Mouse (Mus musculus) adrenal gland (tissue): ENCODE results near the gene Chit1.

Source experiments
- intact Hi-C: fragments of 180-260 bp; cut with DNase I; formaldehyde crosslinking; loops from one replicate; pipeline ENCODE4 v1.15.1; 2025

Gene Chit1

GRCm38 (mm10) chr1:134173081-134173480, 62.0 kb downstream of the Chit1 start:
- intact Hi-C loops = no loop called here

DNA sequence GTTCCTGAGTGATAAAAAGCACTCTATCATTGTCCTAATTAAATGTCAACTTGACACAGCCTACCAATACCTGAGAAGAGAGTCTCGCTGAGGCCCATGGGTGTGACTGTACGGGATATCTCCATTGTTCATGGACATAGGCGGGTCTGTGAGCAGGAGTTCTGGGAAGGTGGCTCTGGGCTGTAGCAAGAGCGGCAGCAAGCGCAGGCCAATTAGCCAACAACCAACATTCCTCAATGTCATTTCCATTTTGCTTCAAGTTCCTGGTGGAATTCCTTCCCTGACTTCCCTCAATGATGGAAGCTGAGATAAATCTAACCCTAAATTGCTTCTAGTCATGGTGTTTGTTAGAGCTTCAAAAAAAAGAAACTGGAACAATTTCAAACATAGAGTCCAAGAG, 66.9 kb downstream of the Chit1 start:
- intact Hi-C loops = no loop called here

GRCm38 (mm10) chr1:134182025-134182424, 71.0 kb downstream of the Chit1 start, which contains the start of gene Chil1:
Chil1 (plus strand) TSS chr1:134182176.
- intact Hi-C loops = no loop called here

DNA sequence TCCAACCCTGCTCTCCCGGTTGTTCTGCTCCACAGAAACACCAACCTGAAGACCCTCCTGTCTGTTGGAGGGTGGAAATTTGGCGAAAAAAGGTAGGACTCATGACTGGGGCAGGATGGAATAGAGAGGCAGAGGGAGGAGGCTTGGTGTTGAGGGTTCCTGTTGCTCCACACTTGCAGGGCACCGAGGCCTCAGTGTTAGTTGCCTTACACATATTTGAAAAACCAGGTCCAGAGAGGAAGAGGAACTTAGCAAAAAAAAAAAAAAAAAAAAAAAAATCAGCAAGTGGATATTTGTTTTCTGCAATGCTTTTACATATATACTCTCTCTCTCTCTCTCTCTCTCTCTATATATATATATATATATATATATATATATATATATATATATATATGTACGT, 73.0 kb downstream of the Chit1 start:
- intact Hi-C loops = no loop called here

GRCm38 (mm10) chr1:134188217-134188616, 77.2 kb downstream of the Chit1 start:
- intact Hi-C loops = no loop called here

GRCm38 (mm10) chr1:134188989-134189729, 78.1 kb downstream of the Chit1 start:
- intact Hi-C loops = no loop called here

GRCm38 (mm10) chr1:134191192-134191591, 80.2 kb downstream of the Chit1 start:
- intact Hi-C loops = no loop called here

DNA sequence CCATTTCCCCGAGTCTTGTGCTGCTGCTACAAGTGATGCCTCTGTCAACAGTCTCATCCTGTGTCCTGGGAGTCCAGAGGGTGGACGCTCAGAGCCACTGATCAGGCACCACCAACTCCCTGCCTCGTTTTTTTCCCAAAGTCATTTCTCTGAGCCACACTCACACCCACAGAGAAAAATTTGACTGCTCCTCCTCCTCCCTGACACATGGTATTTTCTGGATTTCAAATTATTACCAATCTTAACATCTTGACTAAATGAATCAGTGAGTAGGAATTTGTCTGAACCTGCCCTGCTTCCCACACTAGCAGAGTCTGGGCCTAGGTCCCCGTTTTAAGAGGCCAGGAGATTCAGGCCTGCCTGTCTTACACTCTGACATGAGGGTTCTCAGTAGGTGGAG, 81.0 kb downstream of the Chit1 start:
- intact Hi-C loops = no loop called here

GRCm38 (mm10) chr1:134193126-134193525, 82.1 kb downstream of the Chit1 start, which contains the start of gene Mybph:
Mybph (plus strand) TSS chr1:134193448.
- intact Hi-C loops = no loop called here

DNA sequence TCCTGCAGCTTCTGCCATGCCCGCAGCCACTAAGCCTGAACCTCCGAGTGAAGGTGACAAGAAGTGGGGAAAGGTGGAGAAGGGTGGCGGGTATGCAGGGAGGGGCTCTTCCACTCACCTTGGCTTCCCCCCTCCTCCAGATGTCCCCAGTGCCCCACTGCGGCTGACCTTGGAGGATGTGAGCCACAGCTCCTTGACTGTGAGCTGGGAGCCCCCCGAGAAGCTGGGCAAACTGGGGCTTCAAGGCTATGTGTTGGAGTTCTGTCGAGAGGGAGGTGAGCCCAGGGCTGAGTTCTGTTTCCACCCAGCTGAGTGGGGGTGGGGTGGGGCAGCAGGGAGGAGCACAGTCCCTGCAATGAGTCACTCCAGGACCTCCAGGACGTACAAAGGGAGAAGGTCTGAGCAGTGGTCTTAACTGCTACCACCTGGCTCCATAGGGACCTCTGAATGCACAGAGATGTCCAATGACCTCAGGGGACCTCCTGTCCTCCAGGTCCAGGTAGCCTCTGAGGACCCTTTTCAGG, 82.7 kb downstream of the Chit1 start:
- intact Hi-C loops = no loop called here

DNA sequence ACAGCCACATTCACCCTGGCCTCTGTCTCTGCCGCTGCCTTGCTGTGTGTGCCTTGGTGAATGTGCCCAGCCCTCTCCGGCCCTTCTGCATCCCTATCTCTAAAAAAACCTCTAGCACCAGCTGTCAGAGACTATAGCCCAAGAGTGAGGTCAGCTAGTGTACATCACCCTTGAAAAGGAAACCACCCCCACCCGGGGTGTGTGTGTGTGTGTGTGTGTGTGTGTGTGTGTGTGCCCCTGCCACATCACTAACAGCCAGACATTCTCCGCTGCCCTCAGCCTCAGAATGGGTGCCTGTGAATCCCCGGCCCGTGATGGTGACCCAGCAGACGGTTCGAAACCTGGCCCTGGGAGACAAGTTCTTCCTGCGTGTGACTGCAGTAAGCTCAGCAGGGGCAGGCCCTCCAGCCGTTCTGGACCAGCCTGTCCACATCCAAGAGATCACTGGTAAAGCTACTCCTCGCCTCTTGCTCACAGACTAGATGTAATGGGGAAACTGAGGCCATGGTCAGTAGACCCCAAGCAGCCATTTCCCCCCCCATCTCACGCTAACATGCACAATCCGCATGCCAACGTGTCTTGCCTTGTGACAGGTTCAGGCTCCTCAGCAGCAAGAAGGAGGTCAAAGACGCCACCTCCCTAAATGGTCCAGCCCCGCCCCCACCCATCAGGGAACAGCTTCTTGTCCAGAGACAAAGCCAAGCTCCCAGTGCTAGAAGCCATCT, 83.4 kb downstream of the Chit1 start:
- intact Hi-C loops = loop anchor here (5.0 kb wide), 2 partner anchors 42 to 138 kb away; partner anchors contain the start of gene Ppfia4

DNA sequence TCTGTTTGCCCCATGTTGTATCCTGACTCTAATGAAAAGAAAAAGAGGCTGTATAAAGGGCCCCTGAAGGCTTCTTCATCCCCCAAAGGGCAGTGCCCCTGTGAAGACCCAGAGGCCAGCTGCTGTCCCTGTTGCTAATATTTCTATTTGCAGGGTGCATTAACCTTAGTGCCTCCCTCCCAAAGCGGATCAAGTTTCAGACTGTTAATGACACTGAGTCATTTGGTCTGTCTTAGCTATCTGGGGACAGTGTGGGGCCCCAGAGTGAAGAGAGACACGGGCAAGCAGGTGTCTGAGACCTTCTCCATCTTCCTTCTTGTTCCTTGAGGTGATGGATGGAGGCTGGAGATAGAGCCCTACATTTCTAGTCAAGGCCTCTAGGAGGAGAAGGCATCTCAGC, 84.1 kb downstream of the Chit1 start:
- intact Hi-C loops = loop anchor here (5.0 kb wide), 2 partner anchors 43 to 137 kb away; partner anchors contain the start of gene Ppfia4

GRCm38 (mm10) chr1:134195571-134195970, 84.5 kb downstream of the Chit1 start:
- intact Hi-C loops = loop anchor here (5.0 kb wide), 2 partner anchors 43 to 137 kb away; partner anchors contain the start of gene Ppfia4

DNA sequence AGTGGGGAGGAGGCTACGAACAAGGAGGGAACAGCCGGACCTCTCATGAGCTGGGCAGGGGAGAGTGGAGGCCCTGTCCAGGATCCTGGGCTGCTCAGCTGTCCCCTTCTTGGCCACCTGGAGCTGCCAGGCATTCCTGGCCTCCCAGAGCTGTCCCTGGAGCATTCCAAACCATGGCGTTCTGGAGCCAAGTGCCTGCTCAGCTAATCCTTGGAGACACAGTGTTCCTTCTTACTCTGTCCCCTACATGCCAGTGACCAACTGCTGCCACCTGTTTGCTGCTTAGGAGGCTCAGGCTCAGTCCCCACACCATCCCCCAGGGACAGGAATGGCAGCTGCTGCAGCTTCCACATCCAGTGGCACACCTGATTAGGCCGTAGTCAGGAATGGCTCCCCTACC, 84.9 kb downstream of the Chit1 start:
- intact Hi-C loops = loop anchor here (1.0 to 5.0 kb wide), 3 partner anchors 44 to 136 kb away; partner anchors contain the start of gene Ppfia4

DNA sequence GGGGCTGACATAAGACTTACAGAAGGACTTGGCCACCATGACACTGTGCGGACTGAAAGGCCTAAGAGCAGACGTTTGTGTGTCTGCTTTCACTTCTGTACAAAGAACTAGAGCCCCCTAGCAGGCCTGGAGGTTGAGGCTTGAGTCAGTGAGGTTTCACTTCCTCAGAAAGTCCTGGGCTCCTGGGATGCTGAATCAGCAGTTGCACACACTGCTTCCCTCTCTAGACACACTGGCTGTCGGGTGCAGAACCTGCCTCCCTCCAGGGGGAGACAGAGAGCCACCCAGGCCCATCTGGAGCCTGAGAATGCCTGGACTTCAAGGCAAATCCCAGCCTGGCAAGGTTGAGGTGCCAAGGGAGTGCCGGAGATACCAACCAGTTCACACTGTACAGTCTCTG, 85.3 kb downstream of the Chit1 start:
- intact Hi-C loops = loop anchor here (1.0 to 5.0 kb wide), 3 partner anchors 44 to 136 kb away; partner anchors contain the start of gene Ppfia4

- intact Hi-C loops = loop anchor here (5.0 kb wide), 2 partner anchors 45 to 135 kb away; partner anchors contain the start of gene Ppfia4
Observed at GRCm38 (mm10) chr1:134197325-134197982, 86.4 kb downstream of the Chit1 start.

DNA sequence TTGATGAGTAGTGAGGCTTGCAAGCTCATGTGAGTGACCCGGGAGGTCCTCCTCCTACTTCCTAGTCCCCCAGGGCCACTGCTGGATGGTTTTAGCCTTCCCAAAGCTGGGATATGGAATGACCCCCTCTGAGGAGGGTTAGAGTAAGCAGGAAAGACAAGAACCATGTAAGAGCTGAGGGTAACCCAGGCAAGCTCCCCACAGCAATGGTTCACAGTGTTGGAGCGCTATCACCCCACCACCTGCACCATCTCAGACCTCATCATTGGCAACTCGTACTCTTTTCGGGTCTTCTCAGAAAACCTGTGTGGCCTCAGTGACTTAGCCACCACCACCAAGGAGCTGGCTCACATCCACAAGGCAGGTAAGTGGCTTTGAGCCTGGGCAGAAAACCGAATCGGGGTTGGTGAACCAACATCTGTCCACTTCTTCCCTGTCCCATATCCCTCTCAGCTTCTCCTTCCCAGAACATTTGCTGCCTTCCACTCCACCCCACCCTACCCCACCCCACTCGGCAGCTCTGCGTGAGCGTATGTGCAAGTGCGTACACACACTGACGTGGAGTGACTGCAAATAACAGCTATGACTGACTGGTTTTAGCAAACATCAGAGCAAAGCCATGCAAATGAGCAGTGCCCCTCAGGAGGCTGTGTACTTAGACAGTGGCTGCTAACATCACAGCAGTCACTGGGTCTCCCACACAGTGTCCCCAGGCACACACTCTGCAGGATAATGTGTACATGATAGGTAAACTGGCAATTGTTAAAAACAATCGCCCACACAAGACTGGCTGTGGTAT, 87.4 kb downstream of the Chit1 start:
- intact Hi-C loops = loop anchor here (5.0 kb wide), 2 partner anchors 46 to 134 kb away; partner anchors contain the start of gene Ppfia4

GRCm38 (mm10) chr1:134200481-134200880, 89.4 kb downstream of the Chit1 start:
- intact Hi-C loops = no loop called here
